ENCODE assay signal across 11 mouse cellular contexts in genomic region chr6:83070247-83070310, GRCm38 (mm10). TPM values are rescaled to one million over a fixed set of nuclear protein-coding genes. Genes with fewer than 3 reads are reported as not detected.
DNase-seq lines count a peak whose midpoint lies in the region; ATAC-seq lines count a peak whose summit lies in the region.
"Had no signal": no experiment of that assay in that cellular context is flagged by ENCODE, and none has a peak within 500 bp of the region (broad histone marks: within the 10 kb centered on the region; RNA-seq: fewer than 3 reads in every experiment).

Gene Tlx2, minus strand, starts transcription at chr6:83070293.

- 2% methylated on average over 10 of the region's 10 CpGs for WGBS in heart, embryonic 16.5 days
- WGBS in embryonic facial prominence, embryonic 10.5 days, result 0% methylated on average over 10 of the region's 10 CpGs
- 0% methylated on average over 10 of the region's 10 CpGs for WGBS in hindbrain, embryonic 16.5 days
- 3% methylated on average over 10 of the region's 10 CpGs for WGBS in midbrain, embryonic 12.5 days

- no peak for ATAC-seq in heart, embryonic 16.5 days (replicated peaks; ENCODE audit: extremely low read depth, insufficient read depth, low FRiP score)
- ATAC-seq in hindbrain, embryonic 16.5 days, result no peak
- no peak for ATAC-seq in midbrain, embryonic 12.5 days (ENCODE audit: low FRiP score, low read depth)

- peak within 1 kb of the TSS; percentile 56; the same call in 1 of the 2 replicates for H3K4me2 ChIP-seq in heart, embryonic 16.5 days (ENCODE audit: low read depth, low read length)
- H3K4me2 ChIP-seq in hindbrain, embryonic 16.5 days (ENCODE audit: low read length), result no peak within 1 kb of the TSS; the same call in 1 of the 2 replicates
- H3K4me2 ChIP-seq in midbrain, embryonic 12.5 days (replicated peaks), result peak within 1 kb of the TSS; percentile 25; the same call in 1 of the 2 replicates

- peak within 1 kb of the TSS; percentile 34 for H3K4me3 ChIP-seq in heart, embryonic 16.5 days (ENCODE audit: low read length)
- H3K4me3 ChIP-seq in embryonic facial prominence, embryonic 10.5 days, result peak within 1 kb of the TSS; percentile 51
- H3K4me3 ChIP-seq in hindbrain, embryonic 16.5 days (ENCODE audit: low read length), result peak within 1 kb of the TSS; percentile 17; the same call in 1 of the 2 replicates
- H3K4me3 ChIP-seq in midbrain, embryonic 12.5 days, result peak within 1 kb of the TSS; percentile 24

- H3K27me3 ChIP-seq in heart, embryonic 16.5 days (ENCODE audit: control insufficient read depth, insufficient read depth, low read length), result peaks cover 95% of the 10 kb centered on the region
- peaks cover 100% of the 10 kb centered on the region for H3K27me3 ChIP-seq in embryonic facial prominence, embryonic 10.5 days (replicated peaks; ENCODE audit: low read depth, poor library complexity, severe bottlenecking)
- peaks cover 75% of the 10 kb centered on the region for H3K27me3 ChIP-seq in hindbrain, embryonic 16.5 days (replicated peaks; ENCODE audit: control insufficient read depth, insufficient read depth, low read length)
- peaks cover 100% of the 10 kb centered on the region for H3K27me3 ChIP-seq in midbrain, embryonic 12.5 days

- peaks cover 12% of the 10 kb centered on the region; the same call in 1 of the 2 replicates for H3K4me1 ChIP-seq in heart, embryonic 16.5 days (ENCODE audit: control insufficient read depth, insufficient read depth, low read length)
- peaks cover 43% of the 10 kb centered on the region for H3K4me1 ChIP-seq in embryonic facial prominence, embryonic 10.5 days
- H3K4me1 ChIP-seq in hindbrain, embryonic 16.5 days (ENCODE audit: control insufficient read depth, insufficient read depth, low read depth, low read length), result peaks cover 7% of the 10 kb centered on the region; the same call in 1 of the 2 replicates
- H3K4me1 ChIP-seq in midbrain, embryonic 12.5 days, result peaks cover 23% of the 10 kb centered on the region

- intact Hi-C loops in heart, postnatal 10 days (cut with DNase I), result no loop called here
- intact Hi-C loops in left cerebral cortex, postnatal 25 days (cut with DNase I), result loop anchor here (10.0 kb wide), 1 partner anchor 645 kb away; the partner anchor contains the start of gene Vax2

- no peaks in the 10 kb centered on the region for H3K9me3 ChIP-seq in heart, embryonic 16.5 days (replicated peaks; ENCODE audit: control insufficient read depth, low read length)
- no peaks in the 10 kb centered on the region for H3K9me3 ChIP-seq in embryonic facial prominence, embryonic 10.5 days
- no peaks in the 10 kb centered on the region for H3K9me3 ChIP-seq in hindbrain, embryonic 16.5 days (ENCODE audit: control insufficient read depth, low read length)
- H3K9me3 ChIP-seq in midbrain, embryonic 12.5 days, result no peaks in the 10 kb centered on the region

- no peak within 1 kb of the TSS for H3K27ac ChIP-seq in heart, embryonic 16.5 days (ENCODE audit: low read length)
- peak within 1 kb of the TSS; percentile 24; the same call in 1 of the 2 replicates for H3K27ac ChIP-seq in embryonic facial prominence, embryonic 10.5 days (replicated peaks)
- H3K27ac ChIP-seq in hindbrain, embryonic 16.5 days (ENCODE audit: low read depth, low read length), result no peak within 1 kb of the TSS
- no peak within 1 kb of the TSS for H3K27ac ChIP-seq in midbrain, embryonic 12.5 days (replicated peaks)

- no peaks in the 10 kb centered on the region for H3K36me3 ChIP-seq in heart, embryonic 16.5 days (ENCODE audit: control insufficient read depth, insufficient read depth)
- no peaks in the 10 kb centered on the region for H3K36me3 ChIP-seq in embryonic facial prominence, embryonic 10.5 days (replicated peaks)
- H3K36me3 ChIP-seq in hindbrain, embryonic 16.5 days (ENCODE audit: control insufficient read depth, insufficient read depth, low read length), result no peaks in the 10 kb centered on the region
- H3K36me3 ChIP-seq in midbrain, embryonic 12.5 days, result no peaks in the 10 kb centered on the region

- DNase-seq in heart, postnatal 10 days, result no peak
- no peak for DNase-seq in embryonic facial prominence, embryonic 10.5 days (ENCODE audit: low spot score)
- no peak for DNase-seq in thymus, postnatal 36 days
- no peak for DNase-seq in ovary, postnatal 14 days (ENCODE audit: low spot score)
- no peak for DNase-seq in left cerebral cortex, postnatal 25 days (ENCODE audit: low spot score in 2 of 2)

- H3K9ac ChIP-seq in heart, embryonic 16.5 days (ENCODE audit: low read length), result no peak within 1 kb of the TSS
- H3K9ac ChIP-seq in hindbrain, embryonic 16.5 days (ENCODE audit: low read depth, low read length), result no peak within 1 kb of the TSS
- H3K9ac ChIP-seq in midbrain, embryonic 12.5 days (replicated peaks), result no peak within 1 kb of the TSS

RNA-seq across cellular contexts. Expression of gene Tlx2, which starts in this region (rescaled TPM):
- polyA plus RNA-seq in heart, embryonic 16.5 days (2015; fragmentation: Nextera tagmentation; extraction: Ambion mirVana), result 0.27 and 0.45 TPM in 2 replicates
- not detected for total RNA-seq in heart, postnatal 10 days (2021)
- polyA plus RNA-seq in embryonic facial prominence, embryonic 10.5 days (2016; fragmentation: Nextera tagmentation; extraction: Ambion mirVana), result 8.4 and 10.4 TPM in 2 replicates
- polyA plus RNA-seq in hindbrain, embryonic 16.5 days (2015; fragmentation: Nextera tagmentation; extraction: Ambion mirVana), result 0.16 and 0.40 TPM in 2 replicates
- not detected in 2 replicates for polyA plus RNA-seq in midbrain, embryonic 12.5 days (2016; fragmentation: Nextera tagmentation; extraction: Ambion mirVana)
- total RNA-seq in left cerebral cortex, postnatal 25 days (2021), result not detected
- total RNA-seq: hematopoietic stem cell, adult 5-6 weeks; monocyte, adult 5-6 weeks had no signal
- polyA plus RNA-seq: cerebellum, adult 2 months had no signal
